Mouse (Mus musculus): Measurements from ENCODE around the gene Lalba. TPM values are rescaled to one million over a fixed set of nuclear protein-coding genes. Genes with fewer than 3 reads are reported as not detected.

The Lalba gene
- 0.93 TPM in 1 of 4 replicates, not detected in the others for total RNA-seq (2023; ENCODE audit: inconsistent age)

DNA sequence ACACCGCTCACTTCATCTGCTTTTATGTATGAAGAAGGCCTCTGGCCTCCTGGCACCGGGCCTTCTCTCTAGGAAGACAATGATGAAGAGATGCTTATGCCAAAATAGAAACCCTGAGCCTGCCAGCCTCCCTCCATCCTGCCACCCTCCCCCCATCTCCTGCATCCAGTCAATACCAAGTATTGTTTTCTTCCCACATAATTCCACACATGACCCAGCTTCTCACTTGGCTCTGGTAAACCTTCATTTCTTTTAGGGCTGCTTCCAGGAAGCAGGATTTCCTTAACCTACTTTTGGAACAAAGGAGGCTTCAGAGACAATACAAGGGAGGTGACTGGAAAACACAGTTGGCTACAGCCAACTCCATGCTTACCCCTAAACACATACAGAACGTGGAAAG lies at the start of gene Lalba:
Gene Lalba, minus strand, starts transcription at position 21 of the 400 bp plus-strand sequence.

DNA sequence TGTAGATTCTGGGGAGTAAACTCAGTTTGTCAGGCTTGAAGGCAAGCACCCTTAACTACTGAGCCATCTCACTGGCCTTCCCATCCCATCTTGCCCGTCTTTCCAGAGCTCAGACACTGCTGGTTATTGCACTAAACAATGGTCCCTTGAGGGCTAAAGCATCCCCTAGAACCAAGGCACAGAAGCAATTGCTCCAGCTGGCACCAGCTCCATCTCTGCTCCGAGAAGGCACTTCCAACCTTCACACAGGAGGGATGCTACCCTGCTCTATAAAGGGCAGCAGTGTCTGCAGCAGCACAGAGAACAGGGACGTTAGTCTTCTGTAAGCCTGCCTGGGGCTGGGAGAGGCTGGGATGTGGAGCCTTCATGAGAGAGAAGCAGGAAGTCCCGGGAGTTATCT lies 9.6 kb upstream of the Lalba start, which contains the start of gene Olfr279:
Gene Olfr279, plus strand, starts transcription at position 301 of the 400 bp plus-strand sequence.

DNA sequence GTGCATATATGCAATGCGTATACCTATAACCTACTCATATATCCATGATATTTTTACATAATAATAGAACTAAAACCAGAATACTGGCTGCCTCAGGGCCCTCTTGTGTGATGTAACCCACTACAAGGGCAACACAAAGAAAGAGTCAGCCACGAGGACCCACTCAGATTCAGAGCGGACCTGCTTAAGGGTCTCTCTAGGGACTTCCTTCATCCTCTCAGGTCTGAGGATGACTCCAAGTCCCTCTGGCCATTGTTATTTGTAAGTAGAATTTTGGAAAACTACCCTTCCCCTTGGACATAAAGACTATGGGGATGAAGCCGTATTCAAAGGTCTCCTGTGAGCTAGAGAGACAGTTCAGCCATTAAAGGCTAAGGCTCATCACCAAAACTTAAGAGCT lies 12.9 kb downstream of the Lalba start, which contains the start of gene OR5BS1P:
Gene OR5BS1P, plus strand, starts transcription at position 301 of the 400 bp plus-strand sequence.

DNA sequence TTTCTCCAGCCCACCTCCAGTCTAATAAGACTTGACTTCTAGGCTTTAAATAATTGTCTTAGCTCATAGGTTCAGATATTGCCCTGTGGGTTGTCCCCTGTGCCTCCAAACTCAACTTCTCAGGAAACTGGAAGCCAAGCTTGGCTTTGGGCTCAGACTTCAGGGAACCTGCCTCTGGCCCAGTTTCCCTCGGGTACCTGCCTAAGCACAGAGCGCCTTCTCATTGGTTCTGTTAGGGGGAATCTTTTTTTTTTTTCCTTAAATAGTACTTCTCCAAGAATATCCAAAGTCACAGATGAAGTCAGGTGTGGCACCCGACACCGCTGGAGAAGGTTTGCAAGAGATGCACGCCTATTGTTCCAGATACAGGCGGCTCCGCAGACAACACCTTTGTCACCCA lies 30.2 kb downstream of the Lalba start, which contains the start of gene Olfr281:
Gene Olfr281, plus strand, starts transcription at position 301 of the 400 bp plus-strand sequence.

DNA sequence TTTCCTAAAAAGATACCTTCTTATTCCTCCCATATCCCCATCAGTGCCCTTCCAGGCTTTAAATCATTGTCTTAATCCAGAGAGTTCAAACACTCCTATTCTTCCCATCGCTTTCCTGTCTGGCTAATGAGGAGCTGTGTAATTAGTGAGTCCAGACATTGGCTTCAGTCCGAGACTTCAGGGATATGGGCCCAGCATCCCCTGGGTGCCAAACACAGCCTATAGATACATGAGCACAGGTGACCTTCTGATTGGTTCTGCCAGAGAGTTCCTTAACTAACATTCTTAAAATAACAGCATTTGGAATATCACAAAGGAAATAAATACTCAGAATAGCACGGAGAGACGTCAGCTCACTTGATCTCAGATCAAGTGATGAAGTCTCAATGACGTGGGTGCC lies 51.6 kb downstream of the Lalba start, which contains the start of gene Olfr282:
Gene Olfr282, plus strand, starts transcription at position 301 of the 400 bp plus-strand sequence.

Other genes starting within 250 kb of the Lalba start
- not detected in 4 replicates for gene Olfr286, start 248.3 kb downstream of the Lalba start, total RNA-seq (2023; ENCODE audit: inconsistent age)
- not detected in 4 replicates for gene H1fnt, start 225.4 kb downstream of the Lalba start, total RNA-seq (2023; ENCODE audit: inconsistent age)
- not detected in 4 replicates for gene Zfp641, start 186.6 kb downstream of the Lalba start, total RNA-seq (2023; ENCODE audit: inconsistent age)
- gene Olfr285, start 165.4 kb downstream of the Lalba start, total RNA-seq (2023; ENCODE audit: inconsistent age) = not detected in 4 replicates
- gene Olfr284, start 141.7 kb downstream of the Lalba start, total RNA-seq (2023; ENCODE audit: inconsistent age) = not detected in 4 replicates
- not detected in 4 replicates for gene Olfr283, start 101.8 kb downstream of the Lalba start, total RNA-seq (2023; ENCODE audit: inconsistent age)
- gene Olfr282, start 51.5 kb downstream of the Lalba start, total RNA-seq (2023; ENCODE audit: inconsistent age) = not detected in 4 replicates
- not detected in 4 replicates for gene Olfr281, start 30.1 kb downstream of the Lalba start, total RNA-seq (2023; ENCODE audit: inconsistent age)
- gene OR5BS1P, start 12.8 kb downstream of the Lalba start, total RNA-seq (2023; ENCODE audit: inconsistent age) = not detected in 4 replicates
- gene Olfr279, start 9.7 kb upstream of the Lalba start, total RNA-seq (2023; ENCODE audit: inconsistent age) = not detected in 4 replicates
- 70.2 to 77.7 TPM (median 72.9 TPM) in 4 replicates for gene Kansl2, start 51.5 kb upstream of the Lalba start, total RNA-seq (2023; ENCODE audit: inconsistent age)
- gene Ccnt1, start 88.2 kb upstream of the Lalba start, total RNA-seq (2023; ENCODE audit: inconsistent age) = 128 to 168 TPM (median 160 TPM) in 4 replicates
- not detected in 4 replicates for gene 4930415O20Rik, start 88.3 kb upstream of the Lalba start, total RNA-seq (2023; ENCODE audit: inconsistent age)
- gene Adcy6, start 127.4 kb upstream of the Lalba start, total RNA-seq (2023; ENCODE audit: inconsistent age) = 1.5 to 2.6 TPM (median 2.3 TPM) in 4 replicates
- not detected in 4 replicates for gene Cacnb3, start 148.1 kb upstream of the Lalba start, total RNA-seq (2023; ENCODE audit: inconsistent age)
- 129 to 154 TPM (median 140 TPM) in 4 replicates for gene Ddx23, start 180.2 kb upstream of the Lalba start, total RNA-seq (2023; ENCODE audit: inconsistent age)
- gene Rnd1, start 194.7 kb upstream of the Lalba start, total RNA-seq (2023; ENCODE audit: inconsistent age) = 0.63 to 1.6 TPM in 2 of 4 replicates, not detected in the others
- not detected in 4 replicates for gene Ccdc65, start 225.5 kb upstream of the Lalba start, total RNA-seq (2023; ENCODE audit: inconsistent age)
- gene Fkbp11, start 245.5 kb upstream of the Lalba start, total RNA-seq (2023; ENCODE audit: inconsistent age) = 15.1 to 21.5 TPM (median 17.9 TPM) in 4 replicates